Mouse (Mus musculus): ENCODE data around the gene Grb7. TPM values are rescaled to one million over a fixed set of nuclear protein-coding genes. Genes with fewer than 3 reads are reported as not detected.
A peak's percentile ranks its signal among the peaks of the same experiment; 100 is the strongest.

The Grb7 gene
- polyA plus RNA-seq, 1 experiment from 2014 or later: 45.3 TPM

DNA sequence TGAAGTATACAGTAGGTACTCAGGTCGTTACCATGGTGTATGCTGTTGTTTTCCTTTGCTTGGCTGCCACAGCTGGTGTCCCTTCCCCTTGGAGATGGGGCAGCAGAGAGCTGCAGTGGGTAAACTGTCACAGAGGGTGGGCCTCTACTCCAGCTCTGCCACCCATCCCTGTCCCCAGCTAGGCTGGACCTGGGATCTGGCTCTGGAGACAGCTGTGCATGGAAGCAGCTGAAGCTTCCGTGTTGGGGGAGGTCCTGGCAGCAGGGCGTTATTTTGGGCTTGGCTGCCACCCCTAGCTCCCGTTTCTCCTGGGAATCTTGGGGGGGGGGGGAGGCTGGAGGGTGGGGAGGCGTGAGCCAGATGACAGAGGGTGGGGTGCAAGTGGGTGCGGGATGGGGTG, 27.9 kb upstream of the Grb7 start:
- peaks cover 28% of the 10 kb centered on the region for H3K36me3 ChIP-seq

DNA sequence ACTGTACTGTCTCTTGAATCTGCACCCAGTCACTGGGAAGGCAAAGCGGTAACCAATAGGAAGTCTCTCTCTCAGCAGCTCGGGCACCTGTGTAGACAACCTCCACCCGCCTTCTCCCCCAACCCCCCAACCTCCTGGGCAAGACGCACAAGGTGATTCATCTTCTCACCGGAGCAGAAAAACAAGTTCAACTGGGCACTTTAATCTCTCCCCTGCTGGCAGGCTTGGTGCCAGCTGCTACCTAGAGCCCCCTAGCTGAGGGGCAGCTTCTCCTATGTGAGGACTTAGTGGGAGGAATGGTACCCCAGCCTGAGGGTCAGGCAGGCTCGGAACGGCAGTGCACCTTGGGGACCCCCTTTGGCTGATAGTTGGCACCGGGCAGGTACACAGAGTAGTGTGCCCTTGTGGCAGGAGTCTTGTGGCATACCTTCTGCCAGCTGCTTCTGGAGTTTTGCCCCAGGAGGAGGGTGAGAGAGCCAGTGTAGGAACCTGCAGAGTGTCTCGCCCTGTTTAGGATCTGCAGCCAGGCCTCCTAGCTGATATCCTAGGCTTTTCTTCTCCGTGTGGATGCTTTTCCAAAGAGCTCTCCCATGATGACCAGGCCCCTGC, 27.2 kb upstream of the Grb7 start:
- Histone ChIP-seq H3K9ac (no peak overlapping the region), H3K4me1 (peaks cover 38% of the 10 kb centered on the region), H3K36me3 (peaks cover 36% of the 10 kb centered on the region)

More for the DNA sequence above, 27.9 kb upstream of the Grb7 start:
- no peaks in the 10 kb centered on the region for H3K27me3 ChIP-seq
- ATAC-seq (ENCODE audit: borderline replicate concordance, extremely low read depth, low FRiP score, low TSS enrichment): no peak
- H3K27ac ChIP-seq: no peak overlapping the region
- H3K4me3 ChIP-seq: no peak overlapping the region
- H3K9ac ChIP-seq: no peak overlapping the region
- no peak overlapping the region for H3K4me2 ChIP-seq
- peaks cover 46% of the 10 kb centered on the region for H3K4me1 ChIP-seq
- WGBS: 62% methylated on average over 6 of the region's 6 CpGs
- no peaks in the 10 kb centered on the region for H3K9me3 ChIP-seq

DNA sequence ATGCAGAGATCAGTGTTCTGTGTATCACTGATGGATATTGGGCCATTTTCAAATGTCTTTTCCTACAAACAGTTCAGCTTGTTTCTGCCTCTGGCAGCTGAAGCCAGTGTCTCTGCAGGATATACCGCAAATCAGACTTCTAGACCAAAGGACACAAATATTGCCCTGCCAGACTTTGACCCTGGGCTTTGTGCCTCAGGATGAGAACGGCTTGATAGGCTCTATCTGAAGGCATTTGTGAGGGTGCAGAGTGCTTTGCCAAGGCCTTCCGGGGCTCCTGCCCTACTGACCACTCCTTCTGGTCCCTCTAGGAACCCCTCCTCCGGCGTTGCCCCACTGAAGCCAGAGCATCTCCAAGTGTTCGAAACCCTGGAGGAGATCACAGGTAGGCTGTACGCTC, 19.6 kb upstream of the Grb7 start:
- H3K27ac ChIP-seq: no peak overlapping the region
- WGBS: 94% methylated on average over 7 of the region's 7 CpGs
- no peaks in the 10 kb centered on the region for H3K4me1 ChIP-seq
- H3K4me2 ChIP-seq: no peak overlapping the region
- peaks cover 95% of the 10 kb centered on the region for H3K36me3 ChIP-seq
- H3K27me3 ChIP-seq: no peaks in the 10 kb centered on the region
- no peak overlapping the region for H3K4me3 ChIP-seq
- ATAC-seq (ENCODE audit: borderline replicate concordance, extremely low read depth, low FRiP score, low TSS enrichment): no peak
- H3K9ac ChIP-seq: no peak overlapping the region
- H3K9me3 ChIP-seq: no peaks in the 10 kb centered on the region

More for the DNA sequence above, 27.2 kb upstream of the Grb7 start:
- 72% methylated on average over 10 of the region's 10 CpGs for WGBS
- H3K27ac ChIP-seq: no peak overlapping the region
- ATAC-seq (ENCODE audit: borderline replicate concordance, extremely low read depth, low FRiP score, low TSS enrichment): peak; percentile 30; the same call in 1 of the 2 replicates
- H3K4me2 ChIP-seq: no peak overlapping the region
- no peaks in the 10 kb centered on the region for H3K9me3 ChIP-seq
- no peak overlapping the region for H3K4me3 ChIP-seq
- no peaks in the 10 kb centered on the region for H3K27me3 ChIP-seq

DNA sequence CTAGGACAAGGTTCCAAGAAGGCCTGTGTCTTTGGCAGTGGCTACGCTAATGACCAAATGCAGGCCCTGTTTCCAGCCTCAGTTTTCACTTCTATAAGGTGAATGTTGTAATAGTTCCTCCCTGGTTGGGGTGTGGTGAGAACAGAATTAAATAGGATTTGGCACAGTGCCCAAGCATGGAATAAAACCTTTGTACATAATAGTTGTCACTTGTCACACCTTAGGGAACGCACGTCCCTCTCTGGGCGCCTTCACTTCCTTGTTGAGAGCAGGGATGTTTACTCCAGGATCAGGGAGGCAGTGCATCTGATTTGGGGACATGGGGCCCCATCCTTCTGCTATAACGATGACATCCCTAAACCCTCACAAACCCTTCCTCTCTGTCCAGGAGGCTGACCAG, 17.8 kb upstream of the Grb7 start:
- H3K4me3 ChIP-seq: no peak overlapping the region
- WGBS: 73% methylated on average over 5 of the region's 5 CpGs
- no peak overlapping the region for H3K4me2 ChIP-seq
- no peaks in the 10 kb centered on the region for H3K27me3 ChIP-seq
- H3K36me3 ChIP-seq: peaks cover 94% of the 10 kb centered on the region
- H3K4me1 ChIP-seq: no peaks in the 10 kb centered on the region
- no peak for ATAC-seq (ENCODE audit: borderline replicate concordance, extremely low read depth, low FRiP score, low TSS enrichment)
- no peak overlapping the region for H3K9ac ChIP-seq
- no peaks in the 10 kb centered on the region for H3K9me3 ChIP-seq
- H3K27ac ChIP-seq: no peak overlapping the region

DNA sequence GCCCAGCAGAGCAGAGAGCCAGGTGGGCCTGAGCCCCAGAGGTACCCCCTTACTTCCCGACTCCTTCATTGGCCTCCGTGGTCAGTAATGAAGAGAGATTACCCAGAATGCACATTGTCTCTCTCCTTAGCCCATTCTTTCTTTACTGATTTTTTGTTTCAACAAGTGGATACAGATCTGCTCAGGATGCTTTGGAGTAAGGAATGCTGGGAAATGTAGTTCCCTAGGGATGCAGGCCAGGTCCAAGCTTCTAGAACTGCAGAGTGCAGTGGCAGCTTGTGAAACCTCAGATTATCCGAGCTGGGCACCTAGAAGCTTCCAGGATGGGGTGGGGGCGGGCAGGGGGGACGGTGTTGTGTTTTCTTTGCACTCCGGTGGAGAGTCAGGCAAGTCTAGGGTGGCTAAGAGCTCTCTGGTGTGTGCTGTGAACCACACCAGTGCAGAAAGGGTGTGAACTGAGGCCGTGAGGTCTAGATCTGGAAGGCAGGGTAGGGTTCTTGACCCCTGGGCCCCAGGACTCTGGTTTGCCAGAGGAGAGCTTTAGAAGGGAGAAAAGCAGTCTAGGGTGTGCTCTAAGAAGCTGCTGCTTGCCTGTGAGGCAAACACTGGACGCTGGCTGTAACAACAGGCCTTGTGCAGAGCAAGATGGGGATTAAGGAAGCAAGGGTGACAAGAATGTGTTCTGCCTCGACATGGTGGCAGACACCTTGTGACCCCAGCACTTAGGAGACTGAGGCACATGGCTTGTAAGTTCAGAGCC, 14.3 kb upstream of the Grb7 start:
- H3K4me2 ChIP-seq: no peak overlapping the region
- no peak overlapping the region for H3K4me3 ChIP-seq
- WGBS: 77% methylated on average over 9 of the region's 9 CpGs
- ATAC-seq (ENCODE audit: borderline replicate concordance, extremely low read depth, low FRiP score, low TSS enrichment): no peak
- no peaks in the 10 kb centered on the region for H3K4me1 ChIP-seq
- H3K9me3 ChIP-seq: no peaks in the 10 kb centered on the region
- H3K9ac ChIP-seq: no peak overlapping the region
- H3K36me3 ChIP-seq: peaks cover 92% of the 10 kb centered on the region
- no peak overlapping the region for H3K27ac ChIP-seq
- H3K27me3 ChIP-seq: no peaks in the 10 kb centered on the region

DNA sequence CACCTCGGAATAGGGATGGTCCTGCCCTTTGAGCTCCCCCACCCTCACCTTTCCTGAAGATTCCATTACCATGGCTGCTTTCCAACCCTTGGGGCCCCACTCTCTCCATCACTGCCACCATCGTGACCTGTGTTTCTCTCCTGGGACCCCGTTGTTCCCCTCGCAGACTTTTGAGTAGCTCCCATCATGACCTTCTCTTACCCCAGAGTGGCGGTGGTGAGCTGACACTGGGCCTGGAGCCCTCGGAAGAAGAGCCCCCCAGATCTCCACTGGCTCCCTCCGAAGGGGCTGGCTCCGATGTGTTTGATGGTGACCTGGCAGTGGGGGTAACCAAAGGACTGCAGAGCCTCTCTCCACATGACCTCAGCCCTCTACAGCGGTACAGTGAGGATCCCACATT, 10.5 kb upstream of the Grb7 start:
- H3K27me3 ChIP-seq: no peaks in the 10 kb centered on the region
- WGBS: 88% methylated on average over 9 of the region's 9 CpGs
- peaks cover 8% of the 10 kb centered on the region for H3K4me1 ChIP-seq
- peaks cover 58% of the 10 kb centered on the region for H3K36me3 ChIP-seq
- H3K9me3 ChIP-seq: no peaks in the 10 kb centered on the region
- H3K27ac ChIP-seq: no peak overlapping the region
- no peak for ATAC-seq (ENCODE audit: borderline replicate concordance, extremely low read depth, low FRiP score, low TSS enrichment)
- no peak overlapping the region for H3K9ac ChIP-seq
- H3K4me2 ChIP-seq: no peak overlapping the region
- no peak overlapping the region for H3K4me3 ChIP-seq

DNA sequence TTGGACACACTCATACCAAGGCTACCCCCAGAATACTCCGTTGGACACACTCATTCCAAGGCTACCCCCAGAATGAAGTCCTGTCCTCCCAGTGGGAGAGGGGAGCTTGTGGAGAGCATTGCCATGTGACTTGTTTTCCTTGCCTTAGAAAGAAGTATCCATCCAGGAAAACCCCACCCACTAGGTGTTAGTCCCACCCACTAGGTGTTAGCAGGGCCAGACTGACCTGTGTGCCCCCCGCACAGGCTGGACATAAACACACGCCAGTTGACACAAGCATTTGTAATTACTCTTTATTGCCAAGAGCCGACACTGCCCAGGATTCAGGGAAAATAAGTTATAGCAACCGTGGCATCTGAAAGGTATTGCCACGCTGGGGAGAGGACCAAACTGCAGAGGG, 8.8 kb upstream of the Grb7 start:
- ATAC-seq (ENCODE audit: borderline replicate concordance, extremely low read depth, low FRiP score, low TSS enrichment): no peak
- Histone ChIP-seq H3K36me3 (peaks cover 41% of the 10 kb centered on the region), H3K4me2 (peak overlapping the region; percentile 88), H3K4me1 (peaks cover 8% of the 10 kb centered on the region), H3K4me3 (0 out of 2 replicates have a peak overlapping the region, but pooled peaks have one; percentile 66), H3K9ac (no peak overlapping the region), H3K9me3 (no peaks in the 10 kb centered on the region), H3K27me3 (no peaks in the 10 kb centered on the region), H3K27ac (no peak overlapping the region)
- WGBS: 71% methylated on average over 6 of the region's 6 CpGs

DNA sequence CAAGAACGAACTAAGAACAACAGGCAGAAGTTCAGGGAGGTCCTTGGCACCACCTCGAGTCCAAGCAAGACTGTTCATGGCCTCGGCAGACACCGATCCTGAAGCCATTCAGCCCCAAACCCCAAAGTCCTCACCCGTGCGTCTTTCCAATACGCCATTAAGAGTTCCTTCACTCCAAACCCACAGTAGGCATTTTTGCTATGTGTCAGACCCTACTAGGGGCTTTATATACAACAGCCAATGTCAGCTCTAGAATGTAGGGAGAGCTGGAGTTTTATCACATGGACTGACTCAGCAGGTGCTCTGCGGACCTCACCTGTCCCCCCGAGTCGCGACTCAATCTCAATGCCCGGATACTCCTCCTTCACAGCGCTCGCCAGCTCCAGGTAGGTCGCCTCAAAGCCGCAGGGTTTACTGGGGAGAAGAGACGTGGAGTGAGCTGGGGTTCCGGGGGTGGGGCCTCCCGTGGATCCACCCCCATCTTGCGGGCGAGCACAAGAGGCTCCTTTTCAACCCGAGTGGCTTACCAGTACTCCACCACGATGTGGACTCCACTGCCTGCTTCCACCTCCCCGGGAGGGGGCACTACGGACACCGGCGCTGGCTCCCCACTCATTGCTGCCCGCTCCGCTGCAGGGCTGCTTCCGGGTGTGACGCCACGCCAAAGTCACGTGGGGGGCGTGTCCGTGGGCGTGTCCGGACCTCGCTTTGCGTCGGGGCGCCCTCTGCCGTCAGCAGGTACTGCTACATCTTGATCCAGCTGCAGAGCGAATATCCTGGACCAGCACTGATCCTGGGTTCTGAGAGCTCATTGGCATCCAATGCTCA, 7.6 kb upstream of the Grb7 start, which contains the start of gene Mien1:
Mien1 (minus strand) TSS at position 661 of the 828 bp plus-strand sequence.
- H3K36me3 ChIP-seq: peaks cover 33% of the 10 kb centered on the region

DNA sequence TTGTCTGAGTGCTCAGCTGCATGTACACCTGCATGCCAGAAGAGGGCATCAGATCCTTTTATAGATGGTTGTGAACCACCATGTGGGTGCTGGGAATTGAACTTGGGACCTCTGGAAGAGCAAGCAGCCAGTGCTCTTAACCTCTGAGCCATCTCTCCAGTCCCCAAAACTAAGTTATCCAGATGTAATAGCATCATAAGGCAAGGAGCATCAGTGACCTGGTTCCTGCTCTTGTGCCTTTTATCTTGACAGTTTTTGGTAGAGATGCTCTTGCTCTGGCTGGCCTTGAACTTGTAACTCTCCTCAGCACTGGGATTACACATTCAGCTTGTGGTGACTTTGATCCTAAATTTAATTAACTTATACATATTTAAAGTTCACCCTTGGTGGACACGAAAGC, 2.5 kb upstream of the Grb7 start:
- 94% methylated on average over 1 of the region's 1 CpGs for WGBS
- no peak overlapping the region for H3K4me3 ChIP-seq
- ATAC-seq (ENCODE audit: borderline replicate concordance, extremely low read depth, low FRiP score, low TSS enrichment): no peak
- no peaks in the 10 kb centered on the region for H3K9me3 ChIP-seq
- peaks cover 17% of the 10 kb centered on the region for H3K4me1 ChIP-seq
- no peak overlapping the region for H3K27ac ChIP-seq
- no peak overlapping the region for H3K9ac ChIP-seq
- H3K36me3 ChIP-seq: no peaks in the 10 kb centered on the region
- H3K4me2 ChIP-seq: no peak overlapping the region
- H3K27me3 ChIP-seq: peaks cover 31% of the 10 kb centered on the region

More for the DNA sequence above, 7.6 kb upstream of the Grb7 start, which contains the start of gene Mien1:
- Histone ChIP-seq H3K4me2 (peak within 1 kb of the TSS; percentile 88), H3K4me1 (peaks cover 8% of the 10 kb centered on the region), H3K4me3 (peak within 1 kb of the TSS; percentile 66), H3K27ac (peak within 1 kb of the TSS; percentile 58), H3K27me3 (no peaks in the 10 kb centered on the region), H3K9me3 (no peaks in the 10 kb centered on the region), H3K9ac (peak within 1 kb of the TSS; percentile 48)
- 2% methylated on average over 43 of the region's 43 CpGs for WGBS
- ATAC-seq (ENCODE audit: borderline replicate concordance, extremely low read depth, low FRiP score, low TSS enrichment): peak; percentile 86

DNA sequence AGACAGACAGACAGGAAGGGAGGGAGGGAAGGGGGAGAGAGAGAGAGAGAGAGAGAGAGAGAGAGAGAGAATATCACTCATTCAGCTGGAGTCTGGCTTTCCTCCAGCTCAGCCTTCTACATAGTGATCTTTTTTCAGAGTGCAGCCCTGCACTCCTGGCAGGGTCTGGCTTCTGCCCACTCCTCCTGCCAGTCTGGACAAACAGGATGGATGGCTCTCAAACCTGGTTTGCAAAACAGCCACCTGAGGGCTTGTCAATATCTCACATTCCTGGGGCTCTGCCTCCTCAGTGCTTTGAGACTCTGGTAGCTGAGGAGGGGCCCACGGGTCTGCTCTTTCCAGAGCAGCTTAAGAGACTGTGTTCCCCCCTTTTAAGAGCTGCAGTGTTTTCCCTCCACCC, 956 bp upstream of the Grb7 start:
- H3K9me3 ChIP-seq: no peaks in the 10 kb centered on the region
- H3K4me3 ChIP-seq: no peak overlapping the region
- H3K9ac ChIP-seq: no peak overlapping the region
- peaks cover 40% of the 10 kb centered on the region for H3K27me3 ChIP-seq
- peak overlapping the region; percentile 13; the same call in 1 of the 2 replicates for H3K4me2 ChIP-seq
- H3K4me1 ChIP-seq: peaks cover 31% of the 10 kb centered on the region
- WGBS: 21% methylated on average over 1 of the region's 1 CpGs
- no peak for ATAC-seq (ENCODE audit: borderline replicate concordance, extremely low read depth, low FRiP score, low TSS enrichment)
- H3K36me3 ChIP-seq: no peaks in the 10 kb centered on the region
- H3K27ac ChIP-seq: peak overlapping the region; percentile 95

DNA sequence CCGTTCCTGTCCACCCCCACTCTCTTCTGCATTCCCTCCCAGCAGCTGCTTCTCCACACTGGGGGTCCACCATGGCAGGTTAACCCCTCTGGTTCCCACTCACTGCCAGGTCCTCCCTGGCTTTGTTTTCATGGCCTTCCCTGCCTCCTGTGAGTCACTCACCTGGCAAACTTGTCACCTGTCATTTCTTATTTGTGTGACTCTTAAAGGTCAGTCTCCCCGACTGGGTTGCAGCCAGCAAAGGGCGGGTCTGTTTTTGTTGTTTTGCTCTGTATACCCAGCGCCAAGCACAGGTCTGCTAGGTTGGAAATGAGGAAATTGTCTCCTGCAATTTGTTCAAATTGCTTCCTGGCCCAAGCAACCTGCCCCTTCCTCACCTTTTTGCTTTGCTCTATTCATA, 515 bp upstream of the Grb7 start:
- H3K4me2 ChIP-seq: peak overlapping the region; percentile 13; the same call in 1 of the 2 replicates
- H3K9ac ChIP-seq: no peak overlapping the region
- peaks cover 35% of the 10 kb centered on the region for H3K4me1 ChIP-seq
- H3K27ac ChIP-seq: peak overlapping the region; percentile 95
- peaks cover 1% of the 10 kb centered on the region for H3K36me3 ChIP-seq
- no peak for ATAC-seq (ENCODE audit: borderline replicate concordance, extremely low read depth, low FRiP score, low TSS enrichment)
- no peaks in the 10 kb centered on the region for H3K9me3 ChIP-seq
- H3K27me3 ChIP-seq: peaks cover 40% of the 10 kb centered on the region
- no peak overlapping the region for H3K4me3 ChIP-seq
- 33% methylated on average over 4 of the region's 4 CpGs for WGBS
